Mouse (Mus musculus): Measurements from ENCODE around the gene Ankrd34a.

Gene Ankrd34a

GRCm38 (mm10) chr3:96629729-96630600 is 33.5 kb downstream of the Ankrd34a start, which contains the start of gene Rbm8a:
Rbm8a (plus strand) TSS chr3:96629933.
- peak; percentile 95 for DNase-seq

GRCm38 (mm10) chr3:96632058-96632457 is 35.6 kb downstream of the Ankrd34a start:
- no peak for DNase-seq

GRCm38 (mm10) chr3:96634015-96634414 is 37.6 kb downstream of the Ankrd34a start:
- no peak for DNase-seq

GRCm38 (mm10) chr3:96634928-96635879 is 38.8 kb downstream of the Ankrd34a start, which contains the start of the genes Pex11b and Gm42957:
Pex11b (plus strand) TSS chr3:96635376.
Gm42957 (plus strand) TSS chr3:96635474.
- peak; percentile 85 for DNase-seq

DNA sequence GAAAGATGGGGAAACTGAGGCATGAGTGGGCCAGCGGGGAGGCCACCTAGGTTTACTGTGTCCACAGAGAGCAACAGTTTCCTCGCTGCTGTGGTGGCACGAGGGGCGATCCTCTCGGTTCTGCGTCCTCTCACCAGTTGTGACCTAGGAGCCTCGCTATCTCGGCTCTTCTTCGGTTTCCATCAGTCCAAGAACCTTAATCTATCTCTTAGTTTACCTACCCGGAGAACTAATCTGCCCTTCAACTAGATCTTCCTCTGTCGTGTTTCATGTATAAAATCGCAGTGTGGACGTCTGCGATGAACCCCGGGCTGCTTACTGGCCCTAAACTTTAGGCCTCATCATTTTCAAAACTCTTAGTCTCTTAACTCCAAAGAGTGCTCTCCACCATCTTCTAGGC is 39.5 kb downstream of the Ankrd34a start:
- no peak for DNase-seq

DNA sequence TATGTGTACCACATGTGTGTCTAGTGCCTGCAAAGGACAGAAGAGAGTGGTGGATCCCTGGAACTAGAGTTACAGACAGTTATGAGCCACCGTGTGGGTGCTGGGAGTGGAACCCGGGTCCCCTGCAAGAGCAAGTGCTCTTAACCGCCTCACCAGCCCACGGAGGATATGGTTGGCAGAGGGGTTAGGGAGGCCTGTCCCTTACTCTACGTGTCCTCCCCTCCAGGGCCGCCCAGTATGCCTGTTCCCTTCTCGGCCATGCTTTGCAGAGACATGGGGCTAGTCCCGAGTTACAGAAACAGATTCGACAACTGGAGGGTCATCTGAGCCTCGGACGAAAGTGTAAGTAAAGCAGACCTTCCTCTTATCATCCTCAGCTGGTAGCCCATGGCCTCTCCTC is 40.0 kb downstream of the Ankrd34a start:
- DNase-seq = peak; percentile 16

DNA sequence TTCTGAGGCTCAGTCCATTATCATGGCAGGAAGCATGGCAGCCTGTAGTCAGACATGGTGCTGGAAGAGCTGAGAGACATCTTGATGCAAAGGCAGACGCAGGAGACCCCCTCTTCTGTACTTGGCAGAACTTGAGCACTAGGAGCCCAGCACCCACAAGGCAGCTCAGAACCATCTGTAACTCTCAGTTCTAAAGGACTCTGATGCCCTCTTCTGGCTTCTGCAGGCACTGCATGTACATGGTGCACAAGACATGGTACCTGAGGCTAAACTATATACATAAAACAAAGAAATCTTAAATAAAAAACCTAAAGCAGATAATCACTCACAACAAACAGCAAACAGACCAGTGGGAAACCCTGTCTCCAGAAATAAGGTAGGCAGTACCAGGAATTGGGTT is 42.8 kb downstream of the Ankrd34a start:
- DNase-seq = peak; percentile 81

- peak; percentile 18 for DNase-seq
These were observed 48.7 kb downstream of the Ankrd34a start, which contains the start of gene Itga10 for GRCm38 (mm10) chr3:96645018-96645649. Itga10 (plus strand) TSS chr3:96645584.

GRCm38 (mm10) chr3:96647365-96647764 is 50.9 kb downstream of the Ankrd34a start:
- no peak for DNase-seq
